Mouse (Mus musculus) skeletal muscle tissue, adult 2 months (tissue): ENCODE results near the gene Gm28051.
A peak's percentile ranks its signal among the peaks of the same experiment; 100 is the strongest.

Experiments used
- DNase-seq: peaks from one replicate; pipeline ENCODE4 v3.0.0-alpha.2; 2012; ENCODE audit warnings: low read depth, low spot score

Gm28051 gene

GRCm38 (mm10) chr12:102686321-102686720 is 71.2 kb downstream of the Gm28051 start:
- DNase-seq, result no peak

- DNase-seq, result no peak
Observed at GRCm38 (mm10) chr12:102685523-102685931, 72.0 kb downstream of the Gm28051 start.

GRCm38 (mm10) chr12:102684720-102685386 is 72.7 kb downstream of the Gm28051 start:
- DNase-seq, result no peak

- no peak for DNase-seq
Observed at GRCm38 (mm10) chr12:102683979-102684378, 73.6 kb downstream of the Gm28051 start.

GRCm38 (mm10) chr12:102683438-102683837 is 74.1 kb downstream of the Gm28051 start:
- DNase-seq, result no peak

GRCm38 (mm10) chr12:102682722-102683299 is 74.8 kb downstream of the Gm28051 start:
- peak; percentile 71 for DNase-seq

- no peak for DNase-seq
Observed at GRCm38 (mm10) chr12:102682085-102682484, 75.5 kb downstream of the Gm28051 start.

- no peak for DNase-seq
Observed at GRCm38 (mm10) chr12:102681590-102681989, 76.0 kb downstream of the Gm28051 start.

GRCm38 (mm10) chr12:102678820-102679219 is 78.7 kb downstream of the Gm28051 start:
- DNase-seq, result no peak

- peak; percentile 76 for DNase-seq
Observed at GRCm38 (mm10) chr12:102677089-102677488, 80.5 kb downstream of the Gm28051 start.

- no peak for DNase-seq
Observed at GRCm38 (mm10) chr12:102674556-102674955, 83.0 kb downstream of the Gm28051 start.

GRCm38 (mm10) chr12:102674123-102674522 is 83.4 kb downstream of the Gm28051 start:
- DNase-seq, result no peak

- no peak for DNase-seq
Observed at GRCm38 (mm10) chr12:102672857-102673839, 84.4 kb downstream of the Gm28051 start.

- DNase-seq, result no peak
Observed at GRCm38 (mm10) chr12:102672176-102672575, 85.4 kb downstream of the Gm28051 start.

- no peak for DNase-seq
Observed at GRCm38 (mm10) chr12:102670848-102671247, 86.7 kb downstream of the Gm28051 start.
